Mouse (Mus musculus) right cerebral cortex, postnatal 14 days (tissue): Measurements from ENCODE around the gene Slc43a3.

Source experiments
- DNase-seq: peaks from one replicate; pipeline ENCODE4 v3.0.0; 2022

The Slc43a3 gene

GRCm38 (mm10) chr2:84999486-85000181, 63.3 kb downstream of the Slc43a3 start:
- no peak for DNase-seq

GRCm38 (mm10) chr2:85001497-85001896, 65.1 kb downstream of the Slc43a3 start:
- DNase-seq = no peak

GRCm38 (mm10) chr2:85002575-85002974, 66.2 kb downstream of the Slc43a3 start:
- no peak for DNase-seq

GRCm38 (mm10) chr2:85004341-85004740, 68.0 kb downstream of the Slc43a3 start:
- peak; percentile 26 for DNase-seq

GRCm38 (mm10) chr2:85006600-85006999, 70.2 kb downstream of the Slc43a3 start:
- no peak for DNase-seq

GRCm38 (mm10) chr2:85007729-85008128, 71.3 kb downstream of the Slc43a3 start:
- no peak for DNase-seq
